Comparison of ENCODE assay signal across 31 mouse cellular contexts in the genomic region with DNA sequence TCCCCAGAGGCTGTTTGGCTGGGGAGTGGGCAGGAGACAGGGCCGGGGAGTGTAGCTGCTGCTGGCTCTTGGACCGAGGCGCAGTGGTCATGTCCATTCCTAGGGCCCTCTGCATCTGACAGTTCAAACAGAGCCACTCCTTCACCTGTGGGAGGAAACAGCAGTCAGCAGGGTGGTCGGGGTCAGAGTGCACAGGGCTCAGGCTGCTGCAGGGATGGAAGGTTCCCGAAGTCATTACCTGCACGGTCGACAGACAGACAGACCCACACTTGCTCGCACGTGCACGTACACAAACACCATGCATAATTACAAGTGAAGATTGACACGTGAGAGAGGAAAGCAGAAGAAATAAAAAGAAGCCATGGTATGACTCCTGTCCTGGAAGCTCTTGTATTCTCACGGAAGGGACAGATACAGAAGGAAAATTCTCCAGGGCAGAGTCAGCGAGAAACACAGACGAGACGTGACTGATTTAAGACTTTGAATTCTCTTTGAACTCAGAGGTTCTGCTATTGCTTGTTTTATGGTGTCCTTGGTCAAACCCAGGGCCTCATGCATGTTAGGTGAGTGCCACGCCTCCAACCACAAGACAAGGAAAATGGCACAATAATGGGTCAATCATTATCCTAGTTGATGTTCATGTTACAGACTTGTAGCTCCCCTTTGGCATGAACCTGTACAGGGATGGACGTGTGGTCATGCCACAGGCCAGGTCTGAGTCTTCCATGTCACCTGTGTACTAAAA. TPM values are rescaled to one million over a fixed set of nuclear protein-coding genes. Genes with fewer than 3 reads are reported as not detected.
DNase-seq lines count a peak whose midpoint lies in the region; ATAC-seq and TF ChIP-seq lines count a peak whose summit lies in the region.
"Had no signal": no experiment of that assay in that cellular context is flagged by ENCODE, and none has a peak within 500 bp of the region (broad histone marks: within the 10 kb centered on the region; RNA-seq: fewer than 3 reads in every experiment).

No protein-coding gene starts in this region.

- H3K27ac ChIP-seq in midbrain, embryonic 10.5 days (replicated peaks), result peak overlapping the region; percentile 33; the same call in 1 of the 2 replicates
- no peak overlapping the region for H3K27ac ChIP-seq in midbrain, postnatal 0 days (ENCODE audit: low read depth, low read length)
- peak overlapping the region; percentile 85 for H3K27ac ChIP-seq in intestine, embryonic 15.5 days
- H3K27ac ChIP-seq in olfactory bulb, adult 2 months (ENCODE audit: insufficient read depth, low read depth, low read length), result peak overlapping the region; percentile 84
- H3K27ac ChIP-seq: heart, embryonic 15.5 days; hindbrain, embryonic 14.5 days; limb, embryonic 15.5 days; liver, embryonic 13.5 days; midbrain, embryonic 15.5 days had no signal

- no peak overlapping the region for H3K4me2 ChIP-seq in midbrain, postnatal 0 days (ENCODE audit: low read depth, low read length, poor library complexity, severe bottlenecking)
- peak overlapping the region; percentile 41 for H3K4me2 ChIP-seq in intestine, embryonic 15.5 days (replicated peaks)
- H3K4me2 ChIP-seq: heart, embryonic 15.5 days; hindbrain, embryonic 14.5 days; limb, embryonic 15.5 days; liver, embryonic 13.5 days; midbrain, embryonic 15.5 days had no signal

- no peak for TF ChIP-seq CTCF in midbrain, postnatal 0 days (IDR thresholded peaks at IDR 0.05)
- TF ChIP-seq CTCF in olfactory bulb, adult 2 months (IDR thresholded peaks at IDR 0.05; ENCODE audit: insufficient read depth, low read depth, low read length), result no peak

- H3K27me3 ChIP-seq in midbrain, embryonic 10.5 days (ENCODE audit: low read depth, poor library complexity, severe bottlenecking), result no peaks in the 10 kb centered on the region
- H3K27me3 ChIP-seq in midbrain, postnatal 0 days (ENCODE audit: insufficient read depth, low read length), result no peaks in the 10 kb centered on the region
- H3K27me3 ChIP-seq in intestine, embryonic 15.5 days (replicated peaks), result no peaks in the 10 kb centered on the region
- H3K27me3 ChIP-seq: limb, embryonic 15.5 days; midbrain, embryonic 15.5 days had no signal

- no peaks in the 10 kb centered on the region for H3K4me1 ChIP-seq in midbrain, embryonic 10.5 days
- H3K4me1 ChIP-seq in midbrain, postnatal 0 days (ENCODE audit: insufficient read depth, low read length), result no peaks in the 10 kb centered on the region
- peaks cover 6% of the 10 kb centered on the region; the same call in 1 of the 2 replicates for H3K4me1 ChIP-seq in intestine, embryonic 15.5 days (replicated peaks)
- peaks cover 69% of the 10 kb centered on the region for H3K4me1 ChIP-seq in olfactory bulb, adult 2 months (ENCODE audit: control insufficient read depth, insufficient read depth, low read length)
- H3K4me1 ChIP-seq: liver, embryonic 13.5 days; midbrain, embryonic 15.5 days had no signal

- WGBS in midbrain, embryonic 10.5 days, result 87% methylated on average over 17 of the region's 17 CpGs
- 87% methylated on average over 17 of the region's 17 CpGs for WGBS in midbrain, postnatal 0 days
- WGBS in intestine, embryonic 15.5 days, result 50% methylated on average over 17 of the region's 17 CpGs
- 85% methylated on average over 17 of the region's 17 CpGs for WGBS in olfactory bulb, adult 2 months

- TF ChIP-seq POLR2A in olfactory bulb, adult 2 months (IDR thresholded peaks at IDR 0.05; ENCODE audit: insufficient read depth, low read depth, low read length), result no peak

- no peak overlapping the region for H3K4me3 ChIP-seq in midbrain, embryonic 10.5 days
- no peak overlapping the region for H3K4me3 ChIP-seq in midbrain, postnatal 0 days (ENCODE audit: low read depth, low read length)
- H3K4me3 ChIP-seq in intestine, embryonic 15.5 days (replicated peaks), result no peak overlapping the region
- no peak overlapping the region for H3K4me3 ChIP-seq in olfactory bulb, adult 2 months (ENCODE audit: insufficient read depth, low read depth, low read length)
- H3K4me3 ChIP-seq: erythroblast, embryonic 14.5 days; heart, embryonic 15.5 days; limb, embryonic 15.5 days; liver, embryonic 13.5 days; megakaryocyte, embryonic 14.5 days; midbrain, embryonic 15.5 days had no signal

- no peak overlapping the region for H3K9ac ChIP-seq in midbrain, postnatal 0 days (replicated peaks; ENCODE audit: low read length, poor library complexity, severe bottlenecking)
- H3K9ac ChIP-seq in intestine, embryonic 15.5 days, result peak overlapping the region; percentile 21; the same call in 1 of the 2 replicates
- H3K9ac ChIP-seq: forebrain, postnatal 0 days; heart, embryonic 15.5 days; hindbrain, embryonic 14.5 days; limb, embryonic 15.5 days; liver, embryonic 13.5 days; midbrain, embryonic 15.5 days had no signal

- H3K9me3 ChIP-seq in midbrain, embryonic 10.5 days (replicated peaks), result no peaks in the 10 kb centered on the region
- no peaks in the 10 kb centered on the region for H3K9me3 ChIP-seq in midbrain, postnatal 0 days (ENCODE audit: low read length)
- H3K9me3 ChIP-seq in intestine, embryonic 15.5 days, result no peaks in the 10 kb centered on the region
- H3K9me3 ChIP-seq: heart, embryonic 15.5 days; limb, embryonic 15.5 days; liver, embryonic 13.5 days; megakaryocyte, embryonic 14.5 days; midbrain, embryonic 15.5 days had no signal

- DNase-seq in heart, adult 11 months, result peak; percentile 81
- no peak for DNase-seq in heart, adult 18-20 months
- DNase-seq in midbrain, embryonic 10.5 days (ENCODE audit: low spot score), result no peak
- DNase-seq in midbrain, postnatal 0 days (ENCODE audit: low spot score), result no peak
- DNase-seq in right cerebral cortex, postnatal 36 days (ENCODE audit: low spot score in 2 of 2), result no peak
- no peak for DNase-seq in ovary, adult 18-20 months (ENCODE audit: low spot score)
- DNase-seq: adrenal gland, postnatal 14 days; cerebellum, adult 11 months; forebrain, postnatal 0 days; kidney, adult 8-10 months; kidney, postnatal 10 days; layer of hippocampus, adult 9-11 months; liver, embryonic 13.5 days; lung, adult 18-20 months; lung, postnatal 4 days; spleen, adult 18-20 months had no signal

- peaks cover 10% of the 10 kb centered on the region; the same call in 1 of the 2 replicates for H3K36me3 ChIP-seq in midbrain, embryonic 10.5 days
- peaks cover 30% of the 10 kb centered on the region for H3K36me3 ChIP-seq in midbrain, postnatal 0 days (ENCODE audit: insufficient read depth, low read length)
- no peaks in the 10 kb centered on the region for H3K36me3 ChIP-seq in intestine, embryonic 15.5 days
- H3K36me3 ChIP-seq: heart, embryonic 15.5 days; limb, embryonic 15.5 days; liver, embryonic 13.5 days had no signal

- no peak for ATAC-seq in midbrain, postnatal 0 days (ENCODE audit: low FRiP score)
- ATAC-seq in intestine, embryonic 15.5 days, result peak; percentile 74
- ATAC-seq: forebrain, postnatal 0 days; lung, postnatal 0 days; midbrain, embryonic 15.5 days; Patski had no signal

RNA-seq across cellular contexts. Expression of gene Apeh, which starts 32.2 kb away (rescaled TPM):
- 10 to 100 TPM; 37.4 to 48.3 TPM for total RNA-seq in heart, adult 18-20 months (2021)
- 71.2 and 80.2 TPM in 2 replicates for polyA plus RNA-seq in midbrain, embryonic 10.5 days (2016; fragmentation: Nextera tagmentation; extraction: Ambion mirVana)
- total RNA-seq in midbrain, postnatal 0 days (2014; rRNA removed), result 32.3 and 45.1 TPM in 2 replicates
- 38.3 and 42.7 TPM in 2 replicates for polyA plus RNA-seq in midbrain, postnatal 0 days (2015; fragmentation: Nextera tagmentation; extraction: Ambion mirVana)
- polyA plus RNA-seq in intestine, embryonic 15.5 days (2015; fragmentation: Nextera tagmentation; extraction: Ambion mirVana), result 76.5 and 96.8 TPM in 2 replicates
- not detected in 2 replicates for polyA plus RNA-seq in olfactory bulb, adult 2 months (2012; ENCODE audit: insufficient read depth, insufficient read length, low replicate concordance, missing spikeins)

RNA-seq across cellular contexts. Expression of gene Rnf123, which starts 43.5 kb away (rescaled TPM):
- total RNA-seq in heart, adult 18-20 months (2021), result 10 to 100 TPM; 83.4 to 86.8 TPM
- 32.2 and 39.6 TPM in 2 replicates for polyA plus RNA-seq in midbrain, embryonic 10.5 days (2016; fragmentation: Nextera tagmentation; extraction: Ambion mirVana)
- total RNA-seq in midbrain, postnatal 0 days (2014; rRNA removed), result 46.3 and 60.6 TPM in 2 replicates
- 44.1 and 49.1 TPM in 2 replicates for polyA plus RNA-seq in midbrain, postnatal 0 days (2015; fragmentation: Nextera tagmentation; extraction: Ambion mirVana)
- 18.6 and 23.7 TPM in 2 replicates for polyA plus RNA-seq in intestine, embryonic 15.5 days (2015; fragmentation: Nextera tagmentation; extraction: Ambion mirVana)
- not detected in 2 replicates for polyA plus RNA-seq in olfactory bulb, adult 2 months (2012; ENCODE audit: insufficient read depth, insufficient read length, low replicate concordance, missing spikeins)

RNA-seq across cellular contexts. Expression of gene Mst1, which starts 46.4 kb away (rescaled TPM):
- under 1 TPM in 1 of 2 experiments, not detected in 1; 0.36 TPM for total RNA-seq in heart, adult 18-20 months (2021)
- 0.78 and 0.87 TPM in 2 replicates for polyA plus RNA-seq in midbrain, embryonic 10.5 days (2016; fragmentation: Nextera tagmentation; extraction: Ambion mirVana)
- total RNA-seq in midbrain, postnatal 0 days (2014; rRNA removed), result 0.14 TPM in 1 of 2 replicates, not detected in the other
- polyA plus RNA-seq in midbrain, postnatal 0 days (2015; fragmentation: Nextera tagmentation; extraction: Ambion mirVana), result not detected in 2 replicates
- polyA plus RNA-seq in intestine, embryonic 15.5 days (2015; fragmentation: Nextera tagmentation; extraction: Ambion mirVana), result 0.98 and 2.2 TPM in 2 replicates
- not detected in 2 replicates for polyA plus RNA-seq in olfactory bulb, adult 2 months (2012; ENCODE audit: insufficient read depth, insufficient read length, low replicate concordance, missing spikeins)
- total RNA-seq: common myeloid progenitor, adult 5-6 weeks; heart, postnatal 25 days; left cerebral cortex, adult 18-20 months; left cerebral cortex, postnatal 36 days; neutrophil, adult 5-6 weeks had no signal
- polyA plus RNA-seq: forebrain, postnatal 0 days; heart, embryonic 15.5 days; hindbrain, embryonic 14.5 days; midbrain, embryonic 15.5 days had no signal

Comparison
In these comparisons a context has a peak if more than half of its experiments do, and no peak if none do; other contexts are left out.
1. RNA of gene Apeh, which starts 32.2 kb away (polyA plus RNA-seq): 76.5 to 96.8 TPM in intestine, embryonic 15.5 days, 71.2 to 80.2 TPM in midbrain, embryonic 10.5 days and 38.3 to 42.7 TPM in midbrain, postnatal 0 days; not detected in olfactory bulb, adult 2 months; every median in the first group is over 10 times any median in the second.